Mouse (Mus musculus) MEL (cell line): ENCODE results near the gene Galnt5. TPM values are rescaled to one million over a fixed set of nuclear protein-coding genes. Genes with fewer than 3 reads are reported as not detected.

Source experiments
- DNase-seq: peaks from one replicate; pipeline ENCODE4 v3.0.0; 2011; ENCODE audit warnings: low read depth, low spot score
- H3K27ac ChIP-seq: 2 replicates; pipeline ENCODE4 v1.5.1; 2012; ENCODE audit warnings: low read depth, mild to moderate bottlenecking, control low read depth, low read length, moderate library complexity; ENCODE audit not compliant: control insufficient read depth
- H3K27me3 ChIP-seq, 2 experiments: fragments of 150-350 bp in 1 of 2; sonication (generic) in 1 of 2; 2 replicates each; pipeline ENCODE4 v1.6.1; 2012; ENCODE audit warnings: low read length in 2 of 2, mild to moderate bottlenecking in 2 of 2, improper control_type of control experiment in 1 of 2, moderate library complexity in 1 of 2; ENCODE audit not compliant: insufficient read depth in 2 of 2, control insufficient read depth in 1 of 2
- H3K36me3 ChIP-seq, 2 experiments: 2 replicates each; pipeline ENCODE4 v1.6.1; 2012 to 2014; ENCODE audit warnings: low read length in 2 of 2, improper control_type of control experiment in 1 of 2, inconsistent platforms in 1 of 2, mild to moderate bottlenecking in 1 of 2; ENCODE audit not compliant: insufficient read depth in 2 of 2, control insufficient read depth in 1 of 2
- H3K4me1 ChIP-seq, 2 experiments: fragments of 150-350 bp in 1 of 2; sonication (generic) in 1 of 2; 2 replicates each; pipeline ENCODE4 v1.6.1; 2012; ENCODE audit warnings: low read length in 2 of 2, improper control_type of control experiment in 1 of 2, mild to moderate bottlenecking in 1 of 2; ENCODE audit not compliant: insufficient read depth in 2 of 2, control insufficient read depth in 1 of 2
- H3K4me3 ChIP-seq, 2 experiments: fragments of 150-350 bp in 1 of 2; sonication (generic) in 1 of 2; 2 replicates each; pipeline ENCODE4 v1.5.1; 2012; ENCODE audit warnings: low read depth in 2 of 2, low read length in 2 of 2, mild to moderate bottlenecking in 2 of 2, moderate library complexity in 2 of 2, control low read depth in 1 of 2, improper control_type of control experiment in 1 of 2; ENCODE audit not compliant: control insufficient read depth in 1 of 2, insufficient read depth in 1 of 2
- H3K79me2 ChIP-seq: 2 replicates; pipeline ENCODE4 v1.6.1; 2012; ENCODE audit warnings: mild to moderate bottlenecking, low read length, moderate library complexity; ENCODE audit not compliant: control insufficient read depth, poor library complexity, insufficient read depth
- H3K9ac ChIP-seq: 2 replicates; pipeline ENCODE4 v1.6.1; 2012; ENCODE audit warnings: low read depth, mild to moderate bottlenecking, control low read depth, low read length, moderate library complexity; ENCODE audit not compliant: control insufficient read depth, poor library complexity, severe bottlenecking
- H3K9me3 ChIP-seq: fragments of 150-350 bp; sonication (generic); replicated peaks from 2 replicates; pipeline ENCODE4 v1.6.1; 2012; ENCODE audit warnings: mild to moderate bottlenecking, low read length, improper control_type of control experiment, moderate library complexity; ENCODE audit not compliant: insufficient read depth
- CHD1 ChIP-seq: IDR thresholded peaks from 2 replicates; pipeline ENCODE4 v1.6.1; 2012; ENCODE audit warnings: low read depth, mild to moderate bottlenecking, inconsistent platforms, low read length, improper control_type of control experiment
- CTCF ChIP-seq, 3 experiments: IDR thresholded peaks in 2 of 3; conservative IDR thresholded peaks in 1 of 3; 2 replicates each; pipeline ENCODE4 v1.5.1; 2011 to 2012; ENCODE audit warnings: low read length in 3 of 3, low read depth in 2 of 3, mild to moderate bottlenecking in 2 of 3, improper control_type of control experiment in 1 of 3, inconsistent platforms in 1 of 3, mixed read lengths in 1 of 3, moderate library complexity in 1 of 3; ENCODE audit not compliant: control insufficient read depth in 1 of 3, insufficient read depth in 1 of 3, poor library complexity in 1 of 3, severe bottlenecking in 1 of 3
- ELF1 ChIP-seq: IDR thresholded peaks from 2 replicates; pipeline ENCODE4 v1.6.1; 2014; ENCODE audit warnings: low read depth, mild to moderate bottlenecking, inconsistent platforms, low read length, improper control_type of control experiment, moderate library complexity
- GABPA ChIP-seq: IDR thresholded peaks from 2 replicates; pipeline ENCODE4 v1.6.1; 2012; ENCODE audit warnings: low read depth, mild to moderate bottlenecking, inconsistent platforms, low read length, improper control_type of control experiment, moderate library complexity
- HCFC1 ChIP-seq: IDR thresholded peaks from 2 replicates; pipeline ENCODE4 v1.6.1; 2012; ENCODE audit warnings: low read depth, mild to moderate bottlenecking, inconsistent platforms, low read length, improper control_type of control experiment, moderate library complexity
- MAX ChIP-seq: IDR thresholded peaks from 2 replicates; pipeline ENCODE4 v1.6.1; 2011; ENCODE audit warnings: low read length, improper control_type of control experiment
- MAZ ChIP-seq: IDR thresholded peaks from 2 replicates; pipeline ENCODE4 v1.6.1; 2012; ENCODE audit warnings: low read depth, mild to moderate bottlenecking, inconsistent platforms, low read length, improper control_type of control experiment
- MEF2A ChIP-seq: IDR thresholded peaks from 2 replicates; pipeline ENCODE4 v1.6.1; 2014; ENCODE audit warnings: low read depth, mild to moderate bottlenecking, inconsistent platforms, low read length, improper control_type of control experiment; ENCODE audit not compliant: poor library complexity, insufficient replicate concordance, severe bottlenecking; ENCODE audit errors: extremely low read depth
- MXI1 ChIP-seq: IDR thresholded peaks from 2 replicates; pipeline ENCODE4 v1.6.1; 2011; ENCODE audit warnings: mild to moderate bottlenecking, low read depth, low read length, improper control_type of control experiment
- RAD21 ChIP-seq: IDR thresholded peaks from 2 replicates; pipeline ENCODE4 v1.6.1; 2011; ENCODE audit warnings: mild to moderate bottlenecking, low read depth, low read length, improper control_type of control experiment
- SMC3 ChIP-seq: IDR thresholded peaks from 2 replicates; pipeline ENCODE4 v1.6.1; 2011; ENCODE audit warnings: low read depth, low read length, improper control_type of control experiment
- TAL1 ChIP-seq: IDR thresholded peaks from 2 replicates; pipeline ENCODE4 v1.6.1; 2012; ENCODE audit warnings: mild to moderate bottlenecking, inconsistent platforms, low read length, moderate library complexity, mixed read lengths
- USF2 ChIP-seq, 2 experiments: IDR thresholded peaks; 2 replicates each; pipeline ENCODE4 v1.6.1; 2011 to 2012; ENCODE audit warnings: improper control_type of control experiment in 2 of 2, low read length in 2 of 2, borderline replicate concordance in 1 of 2, inconsistent platforms in 1 of 2, low read depth in 1 of 2, mild to moderate bottlenecking in 1 of 2; ENCODE audit not compliant: insufficient read depth in 1 of 2
- ZC3H11A ChIP-seq: IDR thresholded peaks from 2 replicates; pipeline ENCODE4 v1.6.1; 2012; ENCODE audit warnings: low read depth, mild to moderate bottlenecking, inconsistent platforms, low read length, improper control_type of control experiment
- ZMIZ1 ChIP-seq: IDR thresholded peaks from 2 replicates; pipeline ENCODE4 v1.6.1; 2012; ENCODE audit warnings: low read depth, mild to moderate bottlenecking, inconsistent platforms, low read length, improper control_type of control experiment, moderate library complexity
- ZNF384 ChIP-seq: IDR thresholded peaks from 2 replicates; pipeline ENCODE4 v1.6.1; 2012; ENCODE audit warnings: low read depth, mild to moderate bottlenecking, inconsistent platforms, low read length, improper control_type of control experiment
- polyA plus RNA-seq, 2 experiments: library from polyadenylated mRNA; stranded (reverse) in 1 of 2; unstranded in 1 of 2; fragments of >175 nt in 1 of 2; fragments of >200 nt in 1 of 2; gene quantifications; 2 replicates each; pipeline versions ENCODE4 v1.2.1 to v1.2.4; 2012; ENCODE audit warnings: low replicate concordance in 2 of 2, low read depth in 1 of 2; ENCODE audit not compliant: insufficient read length in 2 of 2, insufficient read depth in 1 of 2, missing spikeins in 1 of 2
- total RNA-seq: library from RNA; depleted of rRNA; stranded (reverse); fragments of 300-350 nt; gene quantifications from 2 replicates; pipeline ENCODE4 v1.2.3, GENCODE M21; 2012

Gene Galnt5
- total and polyA plus RNA-seq, 3 experiments, result not detected

DNA sequence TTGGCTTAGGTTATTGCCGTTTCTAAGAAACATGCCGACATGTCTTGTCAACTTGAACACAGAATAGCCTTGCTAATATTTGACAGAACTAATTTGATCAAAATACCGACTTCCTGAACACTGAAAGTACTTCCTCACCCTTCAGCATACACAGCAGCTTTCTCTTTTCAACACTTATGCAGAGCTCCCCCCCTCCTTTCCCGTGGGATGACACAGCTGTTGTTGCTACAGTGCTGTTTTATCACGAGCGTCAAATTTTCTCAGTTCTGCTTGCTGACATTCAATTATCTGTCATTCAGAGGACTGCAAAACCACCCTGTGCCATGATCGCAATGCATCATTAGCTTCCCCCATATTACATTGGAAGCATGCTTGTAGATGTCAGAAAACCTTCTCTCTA is 44.2 kb downstream of the Galnt5 start:
- Histone ChIP-seq H3K27me3 (no peaks in the 10 kb centered on the region), H3K9me3 (no peaks in the 10 kb centered on the region)
- no peak for TF ChIP-seq ELF1
- TF ChIP-seq, all 39 proteins: peak for 0
- Histone ChIP-seq H3K4me3 (no peak overlapping the region), H3K79me2 (no peaks in the 10 kb centered on the region), H3K9ac (no peak overlapping the region), H3K36me3 (no peaks in the 10 kb centered on the region), H3K27ac (no peak overlapping the region), H3K4me1 (no peaks in the 10 kb centered on the region)
- no peak for DNase-seq

DNA sequence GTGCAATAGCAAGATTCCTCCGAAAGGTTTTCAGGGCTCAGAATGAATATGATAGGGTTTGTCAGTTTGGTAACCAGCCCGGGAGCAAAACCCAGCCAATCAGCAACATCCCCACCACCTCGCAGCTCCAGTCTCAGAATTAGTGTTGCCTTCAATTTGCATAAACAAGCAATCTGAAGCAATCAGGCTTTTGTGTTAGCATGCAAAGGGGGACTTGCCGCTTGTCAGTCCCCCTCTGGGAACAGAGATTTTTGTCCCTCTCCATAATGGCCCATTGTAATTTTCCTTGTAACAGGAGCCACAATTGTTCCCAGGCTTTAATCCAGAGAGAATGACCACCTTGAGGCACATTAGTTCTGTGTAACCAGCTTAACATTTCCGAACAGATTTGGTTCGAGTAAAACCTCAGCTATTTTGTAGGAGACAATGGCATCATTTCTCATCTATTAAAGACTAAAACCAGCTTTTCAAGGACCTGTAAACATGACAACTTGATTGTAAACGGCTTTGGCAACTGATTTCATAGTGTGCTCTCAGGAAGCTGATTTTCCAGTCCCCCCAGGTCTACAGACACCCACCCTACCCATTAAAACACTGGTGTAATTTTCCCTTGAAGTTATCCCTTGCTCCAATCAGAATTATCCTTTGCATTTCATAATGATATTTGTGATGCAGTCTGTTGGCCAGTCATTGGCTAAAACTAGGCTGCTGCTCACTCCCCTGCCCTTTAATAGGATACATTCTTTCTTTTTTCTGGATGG is 55.3 kb downstream of the Galnt5 start, which contains the start of gene Ermn:
Gene Ermn, minus strand, starts transcription at position 44 of the 761 bp plus-strand sequence.
- Histone ChIP-seq H3K27me3 (no peaks in the 10 kb centered on the region), H3K79me2 (no peaks in the 10 kb centered on the region), H3K27ac (no peak within 1 kb of the TSS), H3K4me3 (no peak within 1 kb of the TSS), H3K4me1 (no peaks in the 10 kb centered on the region), H3K36me3 (no peaks in the 10 kb centered on the region), H3K9ac (no peak within 1 kb of the TSS), H3K9me3 (no peaks in the 10 kb centered on the region)
- TF ChIP-seq SMC3 (no peak), ZNF384 (no peak), HCFC1 (no peak), CHD1 (no peak), TAL1 (no peak), RAD21 (no peak), ZC3H11A (no peak), GABPA (no peak), MAX (no peak), MXI1 (no peak), CTCF (IDR thresholded peaks at IDR 0.05 in 2 of 3, conservative IDR thresholded peaks at IDR 0.05 in 1 of 3; ENCODE audit: control insufficient read depth in 1 of 3, insufficient read depth in 1 of 3, low read depth in 2 of 3, low read length in 3 of 3, poor library complexity in 1 of 3, severe bottlenecking in 1 of 3) (no peak), MAZ (no peak), ZMIZ1 (no peak), USF2 (IDR thresholded peaks at IDR 0.05; ENCODE audit: borderline replicate concordance in 1 of 2, insufficient read depth in 1 of 2, low read depth in 1 of 2, low read length in 2 of 2) (no peak), MEF2A (no peak)
- DNase-seq, result no peak
